Mouse (Mus musculus) liver, embryonic 14.5 days (tissue): Measurements from ENCODE around the gene Ywhae. TPM values are rescaled to one million over a fixed set of nuclear protein-coding genes. Genes with fewer than 3 reads are reported as not detected.

Experiments
- ATAC-seq: fragments of 200-750 bp; cut with Nextera tagmentation; 2 replicates; pipeline ENCODE4 v1.8.0; 2017; ENCODE audit warnings: moderate number of reproducible peaks, mild to moderate bottlenecking, moderate library complexity; ENCODE audit not compliant: insufficient read depth
- DNase-seq, 3 experiments: peaks; one replicate each; pipeline ENCODE4 v3.0.0-alpha.2; 2012 to 2013; ENCODE audit warnings: low read depth in 3 of 3, low spot score in 3 of 3
- H3K27ac ChIP-seq: fragments of 300-500 bp; sonication (generic); 2 replicates; pipeline ENCODE4 v1.5.1; 2014; ENCODE audit warnings: moderate library complexity, mild to moderate bottlenecking, control low read depth, inconsistent platforms
- H3K27me3 ChIP-seq: fragments of 300-500 bp; sonication (generic); 2 replicates; pipeline ENCODE4 v1.6.1; 2014; ENCODE audit warnings: mild to moderate bottlenecking, low read length, moderate library complexity; ENCODE audit not compliant: control insufficient read depth, insufficient read depth
- H3K36me3 ChIP-seq: fragments of 300-500 bp; sonication (generic); replicated peaks from 2 replicates; pipeline ENCODE4 v1.6.1; 2014; ENCODE audit warnings: low read depth; ENCODE audit not compliant: control insufficient read depth, insufficient read depth
- H3K4me1 ChIP-seq, 2 experiments: fragments of 200-500 bp in 1 of 2; fragments of 300-500 bp in 1 of 2; sonication (generic) in 1 of 2; replicated peaks; 2 replicates each; pipeline ENCODE4 v1.6.1; 2012 to 2014; ENCODE audit warnings: antibody characterized with exemption in 1 of 2, inconsistent platforms in 1 of 2, low read length in 1 of 2; ENCODE audit not compliant: control insufficient read depth in 2 of 2, insufficient read depth in 2 of 2
- H3K4me2 ChIP-seq: fragments of 300-500 bp; sonication (generic); 2 replicates; pipeline ENCODE4 v1.6.1; 2014; ENCODE audit warnings: low read depth, mild to moderate bottlenecking, control low read depth, moderate library complexity
- H3K4me3 ChIP-seq, 2 experiments: fragments of 200-500 bp in 1 of 2; fragments of 300-500 bp in 1 of 2; sonication (generic) in 1 of 2; 2 replicates each; pipeline ENCODE4 v1.5.1; 2012 to 2014; ENCODE audit warnings: low read depth in 2 of 2, low read length in 2 of 2, mild to moderate bottlenecking in 2 of 2, control low read depth in 1 of 2, inconsistent platforms in 1 of 2, moderate library complexity in 1 of 2; ENCODE audit not compliant: insufficient read depth in 1 of 2
- H3K9ac ChIP-seq: fragments of 300-500 bp; sonication (generic); replicated peaks from 2 replicates; pipeline ENCODE4 v1.6.1; 2014; ENCODE audit warnings: mild to moderate bottlenecking, control low read depth, moderate library complexity
- H3K9me3 ChIP-seq: fragments of 300-500 bp; sonication (generic); 2 replicates; pipeline ENCODE4 v1.6.1; 2016; ENCODE audit warnings: low read length, mixed read lengths; ENCODE audit not compliant: control insufficient read depth
- CTCF ChIP-seq: IDR thresholded peaks from 2 replicates; pipeline ENCODE4 v1.5.1; 2016; ENCODE audit warnings: antibody characterized with exemption, low read depth, control low read depth
- EP300 ChIP-seq: IDR thresholded peaks from 2 replicates; pipeline ENCODE4 v1.6.1; 2016; ENCODE audit warnings: antibody characterized with exemption, low read depth
- WGBS: fragments of 180-500 bp; shearing (Covaris S2); extraction: QIAGEN DNeasy Blood & Tissue Kit; methylation state at CpG from one replicate; pipeline ENCODE4 v1.1.7; 2014; ENCODE audit not compliant: insufficient replicate concordance; 5-methylcytosine and 5-hydroxymethylcytosine counted together
- polyA plus RNA-seq, 2 experiments: library from polyadenylated mRNA; depleted of rRNA in 1 of 2; stranded (reverse) in 1 of 2; unstranded in 1 of 2; fragments of >200 nt; fragmentation: Nextera tagmentation in 1 of 2; extraction: Ambion mirVana in 1 of 2; gene quantifications; 2 replicates each; pipeline versions ENCODE4 v1.2.1 to v1.2.3; 2012 to 2014

The Ywhae gene
- polyA plus RNA-seq, 2 experiments: 175 to 231 TPM

- no peak for TF ChIP-seq CTCF
- TF ChIP-seq EP300: no peak
- Histone ChIP-seq H3K27ac (no peak overlapping the region), H3K9me3 (no peaks in the 10 kb centered on the region), H3K27me3 (no peaks in the 10 kb centered on the region), H3K4me2 (no peak overlapping the region), H3K4me1 (peaks cover 23 to 40% of the 10 kb centered on the region in 2 experiments), H3K9ac (no peak overlapping the region), H3K36me3 (peaks cover 8% of the 10 kb centered on the region), H3K4me3 (no peak overlapping the region)
- ATAC-seq (no peak), DNase-seq (no peak)
- 42% methylated on average over 3 of the region's 3 CpGs for WGBS
Measured at GRCm38 (mm10) chr11:75736978-75737377, 4.3 kb downstream of the Ywhae start.

GRCm38 (mm10) chr11:75737806-75738476 lies 5.3 kb downstream of the Ywhae start:
- Histone ChIP-seq H3K4me1 (peaks cover 19 to 37% of the 10 kb centered on the region in 2 experiments), H3K4me3 (no peak overlapping the region), H3K9me3 (no peaks in the 10 kb centered on the region), H3K27me3 (no peaks in the 10 kb centered on the region), H3K36me3 (peaks cover 8% of the 10 kb centered on the region), H3K9ac (no peak overlapping the region), H3K4me2 (no peak overlapping the region), H3K27ac (no peak overlapping the region)
- no peak for TF ChIP-seq EP300
- TF ChIP-seq CTCF: no peak
- no peak for DNase-seq
- 72% methylated on average over 2 of the region's 2 CpGs for WGBS
- no peak for ATAC-seq

- ATAC-seq: no peak
- no peak overlapping the region for H3K4me2 ChIP-seq
- no peak for TF ChIP-seq CTCF
- TF ChIP-seq EP300: no peak
- H3K4me1 ChIP-seq: peaks cover 19 to 37% of the 10 kb centered on the region in 2 experiments
- DNase-seq: no peak
- no peak overlapping the region for H3K4me3 ChIP-seq
- no peak overlapping the region for H3K9ac ChIP-seq
- no peaks in the 10 kb centered on the region for H3K9me3 ChIP-seq
- peaks cover 8% of the 10 kb centered on the region for H3K36me3 ChIP-seq
- H3K27me3 ChIP-seq: no peaks in the 10 kb centered on the region
- H3K27ac ChIP-seq: no peak overlapping the region
- WGBS: 80% methylated on average over 7 of the region's 7 CpGs
Measured at GRCm38 (mm10) chr11:75738477-75738821, 5.8 kb downstream of the Ywhae start.

- DNase-seq (no peak), ATAC-seq (no peak)
- Histone ChIP-seq H3K36me3 (peaks cover 8% of the 10 kb centered on the region), H3K9me3 (no peaks in the 10 kb centered on the region), H3K27me3 (no peaks in the 10 kb centered on the region), H3K4me3 (no peak overlapping the region), H3K4me1 (peaks cover 10 to 28% of the 10 kb centered on the region in 2 experiments), H3K9ac (no peak overlapping the region), H3K4me2 (no peak overlapping the region), H3K27ac (no peak overlapping the region)
- WGBS: 48% methylated on average over 3 of the region's 3 CpGs
- TF ChIP-seq CTCF: no peak
- TF ChIP-seq EP300: no peak
Measured at GRCm38 (mm10) chr11:75740204-75740603, 7.5 kb downstream of the Ywhae start.

GRCm38 (mm10) chr11:75741615-75742014 lies 8.9 kb downstream of the Ywhae start:
- ATAC-seq (no peak), DNase-seq (no peak)
- 22% methylated on average over 3 of the region's 3 CpGs for WGBS
- Histone ChIP-seq H3K27me3 (no peaks in the 10 kb centered on the region), H3K4me3 (no peak overlapping the region), H3K36me3 (peaks cover 8% of the 10 kb centered on the region), H3K27ac (no peak overlapping the region), H3K9ac (no peak overlapping the region), H3K9me3 (no peaks in the 10 kb centered on the region), H3K4me1 (peaks cover 10 to 28% of the 10 kb centered on the region in 2 experiments), H3K4me2 (no peak overlapping the region)
- TF ChIP-seq EP300 (no peak), CTCF (no peak)
